Mouse (Mus musculus): Measurements from ENCODE around the gene Gm17651. TPM values are rescaled to one million over a fixed set of nuclear protein-coding genes. Genes with fewer than 3 reads are reported as not detected.

Gm17651 gene
- not detected in 2 replicates for polyA plus RNA-seq (2012; rRNA removed)

DNA sequence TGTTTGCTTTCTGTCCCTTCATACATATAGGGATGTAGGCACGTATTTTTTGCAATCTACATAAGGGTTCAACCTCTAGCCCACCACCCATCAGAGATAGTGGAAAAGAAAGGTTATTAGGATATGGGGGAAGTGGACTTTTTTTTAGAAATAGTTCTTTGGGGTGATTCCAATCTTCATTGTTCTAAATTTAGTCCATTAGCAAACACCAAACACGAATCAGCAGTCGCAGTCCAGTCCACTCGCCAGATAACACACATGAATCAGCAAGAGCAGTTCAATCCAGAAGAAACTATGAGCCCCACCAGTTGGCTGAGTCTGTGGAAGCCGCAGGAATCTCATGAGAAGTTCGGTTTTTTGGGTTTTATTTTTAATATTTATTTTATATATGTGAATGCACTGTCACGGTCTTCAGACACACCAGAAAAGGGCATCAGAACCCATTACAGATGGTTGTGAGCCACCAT lies at the start of gene Gm17651:
Gm17651 (minus strand) TSS at position 51 of the 467 bp plus-strand sequence.
- DNase-seq (ENCODE audit: low read depth) = no peak
- TF ChIP-seq CTCF (IDR thresholded peaks at IDR 0.05; ENCODE audit: borderline replicate concordance, extremely low read depth, insufficient read depth, insufficient read length) (no peak), POLR2A (IDR thresholded peaks at IDR 0.05; ENCODE audit: borderline replicate concordance, extremely low read depth, insufficient read depth, insufficient read length, poor library complexity, severe bottlenecking) (no peak)

DNA sequence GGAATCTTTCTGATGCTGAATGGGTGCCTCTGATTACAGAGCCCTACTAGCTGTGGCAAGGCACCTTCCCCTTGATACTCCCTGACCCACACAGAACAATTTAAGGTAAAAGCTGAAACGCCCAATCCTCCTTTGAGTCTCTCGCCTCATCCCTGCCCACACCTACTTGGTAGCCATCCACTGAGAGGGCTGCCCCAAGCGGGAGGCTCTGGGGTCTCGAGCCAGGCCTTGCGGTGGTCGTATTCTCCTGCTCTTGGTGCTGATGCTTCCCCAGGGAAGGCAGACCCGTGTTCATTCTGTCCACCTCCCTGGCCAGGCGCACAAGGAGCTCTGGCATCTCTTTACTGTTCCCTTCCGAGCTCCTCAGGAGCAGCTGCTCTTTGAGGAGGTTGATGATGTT lies 44.6 kb upstream of the Gm17651 start:
- DNase-seq (ENCODE audit: low read depth) = no peak
- no peak for TF ChIP-seq CTCF (IDR thresholded peaks at IDR 0.05; ENCODE audit: borderline replicate concordance, extremely low read depth, insufficient read depth, insufficient read length)
- no peak for TF ChIP-seq POLR2A (IDR thresholded peaks at IDR 0.05; ENCODE audit: borderline replicate concordance, extremely low read depth, insufficient read depth, insufficient read length, poor library complexity, severe bottlenecking)

- DNase-seq (ENCODE audit: low read depth) = no peak
- TF ChIP-seq CTCF (IDR thresholded peaks at IDR 0.05; ENCODE audit: borderline replicate concordance, extremely low read depth, insufficient read depth, insufficient read length) = no peak
- TF ChIP-seq POLR2A (IDR thresholded peaks at IDR 0.05; ENCODE audit: borderline replicate concordance, extremely low read depth, insufficient read depth, insufficient read length, poor library complexity, severe bottlenecking) = no peak
Observed at GRCm38 (mm10) chr3:97715922-97716321, 41.4 kb upstream of the Gm17651 start.

- DNase-seq (ENCODE audit: low read depth) = no peak
- no peak for TF ChIP-seq POLR2A (IDR thresholded peaks at IDR 0.05; ENCODE audit: borderline replicate concordance, extremely low read depth, insufficient read depth, insufficient read length, poor library complexity, severe bottlenecking)
- TF ChIP-seq CTCF (IDR thresholded peaks at IDR 0.05; ENCODE audit: borderline replicate concordance, extremely low read depth, insufficient read depth, insufficient read length) = no peak
Observed at GRCm38 (mm10) chr3:97710881-97711280, 36.4 kb upstream of the Gm17651 start.

- no peak for DNase-seq (ENCODE audit: low read depth)
- TF ChIP-seq CTCF (IDR thresholded peaks at IDR 0.05; ENCODE audit: borderline replicate concordance, extremely low read depth, insufficient read depth, insufficient read length) (no peak), POLR2A (IDR thresholded peaks at IDR 0.05; ENCODE audit: borderline replicate concordance, extremely low read depth, insufficient read depth, insufficient read length, poor library complexity, severe bottlenecking) (no peak)
Observed at GRCm38 (mm10) chr3:97710134-97710533, 35.6 kb upstream of the Gm17651 start.

DNA sequence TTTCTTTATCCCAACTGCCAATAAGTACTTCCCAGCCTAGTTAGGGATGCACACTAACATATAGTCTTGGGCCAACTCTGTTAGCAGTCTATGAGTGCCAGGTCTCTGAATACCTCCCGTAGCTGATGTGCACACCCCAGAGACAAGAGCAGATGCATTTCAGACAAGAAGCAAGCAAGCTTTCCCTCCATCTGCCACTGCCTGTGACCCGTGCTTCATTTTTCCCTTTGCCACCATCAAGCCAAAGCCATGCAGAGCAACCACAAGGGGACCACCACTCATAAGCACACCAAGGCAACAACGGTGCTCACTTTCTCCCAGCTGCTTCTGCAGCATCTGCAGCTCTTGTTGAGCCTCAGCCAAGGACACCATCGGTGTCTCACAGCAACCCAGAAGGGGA lies 32.1 kb upstream of the Gm17651 start:
- DNase-seq (ENCODE audit: low read depth) = no peak
- TF ChIP-seq POLR2A (IDR thresholded peaks at IDR 0.05; ENCODE audit: borderline replicate concordance, extremely low read depth, insufficient read depth, insufficient read length, poor library complexity, severe bottlenecking) (no peak), CTCF (IDR thresholded peaks at IDR 0.05; ENCODE audit: borderline replicate concordance, extremely low read depth, insufficient read depth, insufficient read length) (no peak)

DNA sequence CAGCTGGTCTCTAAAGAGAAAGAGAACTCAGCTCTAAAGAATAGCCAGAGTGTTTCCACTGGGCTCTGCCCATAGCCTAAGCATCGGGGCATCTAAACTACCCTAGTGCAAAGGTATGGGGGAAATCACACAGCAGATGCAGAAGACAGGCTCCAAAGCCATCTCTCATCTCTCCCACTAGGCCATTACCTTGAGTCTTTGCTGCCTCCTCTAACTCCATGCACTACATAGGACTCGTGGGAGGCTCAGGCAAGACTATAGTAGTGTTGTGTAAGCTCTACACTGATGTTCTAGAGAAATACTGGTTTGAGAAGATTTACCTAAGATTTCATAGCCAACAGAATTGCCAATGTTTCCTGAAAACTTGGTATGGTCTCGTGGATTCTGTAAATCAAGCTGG lies 31.0 kb upstream of the Gm17651 start:
- DNase-seq (ENCODE audit: low read depth) = no peak
- TF ChIP-seq POLR2A (IDR thresholded peaks at IDR 0.05; ENCODE audit: borderline replicate concordance, extremely low read depth, insufficient read depth, insufficient read length, poor library complexity, severe bottlenecking) (no peak), CTCF (IDR thresholded peaks at IDR 0.05; ENCODE audit: borderline replicate concordance, extremely low read depth, insufficient read depth, insufficient read length) (no peak)

- TF ChIP-seq POLR2A (IDR thresholded peaks at IDR 0.05; ENCODE audit: borderline replicate concordance, extremely low read depth, insufficient read depth, insufficient read length, poor library complexity, severe bottlenecking) = no peak
- no peak for DNase-seq (ENCODE audit: low read depth)
Observed at GRCm38 (mm10) chr3:97702448-97703080, 28.1 kb upstream of the Gm17651 start.

GRCm38 (mm10) chr3:97701198-97701597 lies 26.7 kb upstream of the Gm17651 start:
- DNase-seq (ENCODE audit: low read depth) = no peak
- TF ChIP-seq POLR2A (IDR thresholded peaks at IDR 0.05; ENCODE audit: borderline replicate concordance, extremely low read depth, insufficient read depth, insufficient read length, poor library complexity, severe bottlenecking) (no peak), CTCF (IDR thresholded peaks at IDR 0.05; ENCODE audit: borderline replicate concordance, extremely low read depth, insufficient read depth, insufficient read length) (no peak)

DNA sequence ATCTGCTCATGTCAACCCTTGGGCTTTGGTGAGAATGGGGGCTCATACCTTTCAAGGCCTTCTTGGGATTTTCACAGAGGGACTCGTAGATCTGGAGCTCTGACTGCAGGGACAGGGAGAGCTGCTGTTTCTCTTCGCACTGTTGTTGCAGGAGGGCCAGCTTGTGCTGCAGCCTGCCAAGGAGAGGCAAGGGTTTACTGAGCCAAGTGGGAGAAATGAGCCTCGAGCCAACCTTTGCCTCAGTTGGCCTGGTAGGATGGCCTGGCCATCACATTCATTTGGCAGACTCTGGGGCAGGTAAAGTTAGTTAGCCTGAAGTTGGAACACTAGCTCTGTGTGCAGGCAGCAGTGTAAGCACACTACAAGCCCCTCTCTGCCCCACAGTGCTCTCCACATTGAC lies 24.6 kb upstream of the Gm17651 start:
- DNase-seq (ENCODE audit: low read depth) = no peak
- TF ChIP-seq POLR2A (IDR thresholded peaks at IDR 0.05; ENCODE audit: borderline replicate concordance, extremely low read depth, insufficient read depth, insufficient read length, poor library complexity, severe bottlenecking) (no peak), CTCF (IDR thresholded peaks at IDR 0.05; ENCODE audit: borderline replicate concordance, extremely low read depth, insufficient read depth, insufficient read length) (no peak)

DNA sequence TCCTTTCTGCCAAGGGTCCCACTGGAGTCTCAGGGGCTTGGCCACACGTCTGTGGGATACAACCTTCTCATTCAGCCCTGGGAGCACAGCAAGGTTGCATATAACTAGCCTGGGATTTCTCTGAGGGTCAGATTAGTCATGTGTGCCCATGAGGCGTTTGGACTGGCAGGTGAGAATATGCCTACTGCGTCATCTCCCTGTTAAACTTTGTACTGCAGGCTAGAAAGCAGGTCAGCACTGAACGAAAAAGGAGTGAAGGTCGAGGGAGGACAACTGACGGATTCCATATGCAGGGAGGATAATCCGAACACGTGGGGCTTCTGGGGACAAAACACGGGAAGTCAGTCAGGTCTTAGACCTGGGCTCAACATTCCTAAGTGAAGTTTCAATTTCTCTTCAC lies 22.8 kb upstream of the Gm17651 start:
- TF ChIP-seq POLR2A (IDR thresholded peaks at IDR 0.05; ENCODE audit: borderline replicate concordance, extremely low read depth, insufficient read depth, insufficient read length, poor library complexity, severe bottlenecking) = no peak
- TF ChIP-seq CTCF (IDR thresholded peaks at IDR 0.05; ENCODE audit: borderline replicate concordance, extremely low read depth, insufficient read depth, insufficient read length) = no peak
- DNase-seq (ENCODE audit: low read depth) = no peak

GRCm38 (mm10) chr3:97696866-97697265 lies 22.4 kb upstream of the Gm17651 start:
- no peak for DNase-seq (ENCODE audit: low read depth)
- no peak for TF ChIP-seq CTCF (IDR thresholded peaks at IDR 0.05; ENCODE audit: borderline replicate concordance, extremely low read depth, insufficient read depth, insufficient read length)
- no peak for TF ChIP-seq POLR2A (IDR thresholded peaks at IDR 0.05; ENCODE audit: borderline replicate concordance, extremely low read depth, insufficient read depth, insufficient read length, poor library complexity, severe bottlenecking)
